Mouse (Mus musculus): ENCODE results near the gene Gm13272. TPM values are rescaled to one million over a fixed set of nuclear protein-coding genes. Genes with fewer than 3 reads are reported as not detected.
"Not testable (repeated sequence)": the region's sequence is repeated elsewhere in the genome, so short reads cannot be mapped to it uniquely, and the experiment has no call there.

The Gm13272 gene
- not detected for total RNA-seq (2021)

DNA sequence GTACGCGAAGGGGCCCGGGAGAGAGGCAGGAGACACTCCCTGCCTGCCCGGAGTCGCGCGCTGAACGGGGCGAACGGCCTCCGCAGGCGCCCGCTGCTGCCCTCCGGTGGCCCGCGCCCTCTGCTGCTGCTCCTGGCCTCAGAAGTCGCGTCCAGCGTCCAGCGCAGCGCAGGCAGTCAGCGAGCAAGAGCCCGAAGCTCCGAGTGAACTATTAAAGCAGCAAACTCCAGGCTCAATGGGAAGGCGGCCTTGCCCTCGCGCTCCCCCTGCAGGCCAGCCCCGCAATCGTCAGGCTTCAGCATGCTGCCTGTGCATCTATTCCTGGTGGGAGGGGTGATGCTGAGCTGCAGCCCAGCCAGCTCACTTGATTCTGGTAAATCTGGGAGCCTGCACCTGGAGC lies at the start of gene Gm13272:
TSS of gene Gm13272 (plus strand) at position 301 of the 400 bp plus-strand sequence.
- not testable (repeated sequence) for DNase-seq

GRCm38 (mm10) chr4:88738480-88738879 lies 41.2 kb upstream of the Gm13272 start:
- DNase-seq: no peak

- no peak for DNase-seq
Measured at GRCm38 (mm10) chr4:88739036-88739435, 40.6 kb upstream of the Gm13272 start.

DNA sequence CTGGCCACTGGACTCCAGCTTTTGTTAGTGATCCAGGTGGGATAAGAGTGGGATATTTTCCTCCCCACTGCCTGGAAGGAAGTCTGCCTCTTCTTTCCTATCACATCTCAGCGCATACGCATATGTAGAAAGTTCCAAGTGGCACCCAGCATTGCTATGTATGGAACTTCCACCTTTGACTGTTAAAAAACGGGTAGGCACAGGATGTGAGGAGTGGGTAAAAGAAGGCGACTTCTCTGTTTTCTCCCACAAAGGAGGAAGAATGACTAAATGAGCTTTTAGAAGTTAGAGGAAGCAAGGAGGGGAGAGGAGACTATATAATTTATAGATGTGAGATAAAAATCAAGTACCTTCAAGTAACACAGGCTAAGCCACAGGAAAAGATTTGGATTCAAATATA lies 38.2 kb upstream of the Gm13272 start:
- DNase-seq: no peak

- DNase-seq: no peak
Measured at GRCm38 (mm10) chr4:88742771-88743371, 36.8 kb upstream of the Gm13272 start.

GRCm38 (mm10) chr4:88744207-88744606 lies 35.4 kb upstream of the Gm13272 start:
- no peak for DNase-seq

DNA sequence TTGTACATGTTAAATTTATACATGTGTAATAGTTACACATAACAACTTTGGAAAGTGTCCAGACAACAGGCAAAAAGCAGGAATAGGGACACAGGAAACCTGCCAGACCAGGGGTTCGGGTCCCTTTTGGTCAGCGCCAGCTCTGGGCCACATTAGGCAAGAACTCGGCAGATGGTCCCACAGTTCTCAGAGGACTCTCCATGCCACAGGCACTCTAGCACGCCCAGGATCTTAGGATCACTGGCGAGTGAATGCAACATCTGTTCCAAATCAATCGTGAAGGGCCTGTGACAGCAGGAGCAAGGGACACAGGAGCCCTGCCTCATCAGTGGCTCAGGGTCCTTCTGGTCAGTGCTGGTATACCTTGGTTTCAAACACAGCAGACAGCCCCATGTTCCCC lies 29.7 kb upstream of the Gm13272 start:
- no peak for DNase-seq

DNA sequence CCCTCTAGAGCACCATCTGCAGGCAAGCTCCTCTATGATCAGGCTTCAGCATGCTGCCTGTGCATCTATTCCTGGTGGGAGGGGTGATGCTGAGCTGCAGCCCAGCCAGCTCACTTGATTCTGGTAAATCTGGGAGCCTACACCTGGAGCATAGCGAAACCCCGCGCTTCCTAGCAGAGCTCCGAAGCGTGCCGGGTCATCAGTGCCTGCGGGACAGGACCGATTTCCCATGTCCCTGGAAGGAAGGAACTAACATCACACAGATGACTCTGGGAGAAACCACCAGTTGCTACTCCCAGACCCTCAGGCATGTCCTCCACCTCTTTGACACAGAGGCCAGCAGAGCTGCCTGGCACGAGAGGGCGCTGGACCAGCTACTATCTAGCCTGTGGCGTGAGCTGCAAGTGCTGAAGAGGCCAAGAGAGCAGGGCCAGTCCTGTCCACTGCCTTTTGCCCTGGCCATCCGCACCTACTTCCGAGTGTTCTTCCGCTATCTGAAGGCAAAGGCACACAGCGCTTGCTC lies 24.8 kb upstream of the Gm13272 start, which contains the start of gene Gm13271:
TSS of gene Gm13271 (plus strand) at position 51 of the 523 bp plus-strand sequence.
- DNase-seq: peak; percentile 71 to 72

GRCm38 (mm10) chr4:88756581-88757513 lies 22.8 kb upstream of the Gm13272 start:
- DNase-seq: not testable (repeated sequence)

GRCm38 (mm10) chr4:88757628-88758031 lies 22.0 kb upstream of the Gm13272 start:
- peak; percentile 95 for DNase-seq

DNA sequence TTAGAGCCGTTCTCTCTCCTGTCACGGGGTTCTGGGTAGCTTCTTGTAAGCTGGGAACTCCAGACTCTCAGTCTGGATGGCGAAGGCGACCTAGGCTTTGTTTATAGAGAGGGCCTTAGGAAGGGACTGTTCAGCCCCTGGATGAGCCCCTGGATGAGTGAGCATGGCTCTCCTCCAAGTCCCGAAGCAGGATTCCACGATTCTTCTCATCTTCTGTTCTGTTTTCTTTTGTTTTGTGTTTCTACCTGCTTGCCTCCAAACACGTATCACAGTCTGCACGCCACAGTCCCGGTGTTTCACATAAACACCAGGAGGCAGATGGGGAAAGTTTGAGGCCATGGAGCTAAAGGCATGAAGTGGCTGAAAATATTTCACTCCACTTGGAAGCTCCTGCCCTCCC lies 20.9 kb upstream of the Gm13272 start:
- DNase-seq: not testable (repeated sequence)

DNA sequence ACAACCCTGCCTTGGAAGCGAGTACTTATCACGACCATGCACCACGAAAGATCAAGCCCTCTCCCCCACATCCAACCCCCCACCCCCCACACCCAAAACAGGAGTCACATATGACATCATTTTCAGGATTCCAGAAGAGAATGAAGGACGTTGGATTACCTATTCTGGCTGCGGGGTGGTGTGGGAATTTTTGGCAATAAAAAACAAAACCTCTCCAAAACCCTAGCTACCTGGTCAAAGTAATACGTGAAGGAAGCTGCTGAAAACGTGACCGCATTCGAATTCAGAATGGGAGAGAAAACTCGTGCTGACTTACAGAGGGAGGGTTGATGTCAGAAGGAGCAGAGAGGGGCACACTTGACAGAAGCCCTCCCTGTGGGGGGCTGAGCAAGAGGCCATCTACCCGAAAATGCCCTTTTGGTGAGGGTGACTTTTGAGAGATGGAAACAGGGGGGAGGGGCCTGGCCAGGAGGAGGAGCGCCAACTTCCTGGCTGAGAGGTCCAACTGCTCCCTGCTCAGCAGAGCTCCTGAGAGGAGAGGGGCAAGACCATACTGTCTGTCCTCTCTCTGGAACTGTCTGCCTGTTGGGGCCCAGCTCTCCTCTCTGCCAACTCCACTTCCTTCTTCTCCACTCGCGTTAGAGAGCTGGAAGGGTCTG lies 19.9 kb upstream of the Gm13272 start, which contains the start of gene Gm13283:
TSS of gene Gm13283 (plus strand) at position 510 of the 659 bp plus-strand sequence.
- DNase-seq: not testable (repeated sequence)

DNA sequence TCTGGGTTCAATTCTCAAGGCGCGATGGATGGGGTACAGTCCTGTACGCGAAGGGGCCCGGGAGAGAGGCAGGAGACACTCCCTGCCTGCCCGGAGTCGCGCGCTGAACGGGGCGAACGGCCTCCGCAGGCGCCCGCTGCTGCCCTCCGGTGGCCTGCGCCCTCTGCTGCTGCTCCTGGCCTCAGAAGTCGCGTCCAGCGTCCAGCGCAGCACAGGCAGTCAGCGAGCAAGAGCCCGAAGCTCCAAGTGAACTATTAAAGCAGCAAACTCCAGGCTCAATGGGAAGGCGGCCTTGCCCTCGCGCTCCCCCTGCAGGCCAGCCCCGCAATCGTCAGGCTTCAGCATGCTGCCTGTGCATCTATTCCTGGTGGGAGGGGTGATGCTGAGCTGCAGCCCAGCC lies 19.2 kb upstream of the Gm13272 start:
- DNase-seq: peak; percentile 45 to 60

DNA sequence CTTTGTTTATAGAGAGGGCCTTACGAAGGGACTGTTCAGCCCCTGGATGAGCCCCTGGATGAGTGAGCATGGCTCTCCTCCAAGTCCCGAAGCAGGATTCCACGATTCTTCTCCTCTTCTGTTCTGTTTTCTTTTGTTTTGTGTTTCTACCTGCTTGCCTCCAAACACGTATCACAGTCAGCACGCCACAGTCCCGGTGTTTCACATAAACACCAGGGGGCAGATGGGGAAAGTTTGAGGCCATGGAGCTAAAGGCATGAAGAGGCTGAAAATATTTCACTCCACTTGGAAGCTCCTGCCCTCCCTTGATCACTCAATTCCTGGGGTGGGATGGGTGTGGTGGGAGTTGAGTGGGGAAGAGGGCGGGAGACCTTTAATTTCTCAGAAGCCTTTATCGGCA lies 17.9 kb upstream of the Gm13272 start:
- peak; percentile 48 to 70 for DNase-seq

DNA sequence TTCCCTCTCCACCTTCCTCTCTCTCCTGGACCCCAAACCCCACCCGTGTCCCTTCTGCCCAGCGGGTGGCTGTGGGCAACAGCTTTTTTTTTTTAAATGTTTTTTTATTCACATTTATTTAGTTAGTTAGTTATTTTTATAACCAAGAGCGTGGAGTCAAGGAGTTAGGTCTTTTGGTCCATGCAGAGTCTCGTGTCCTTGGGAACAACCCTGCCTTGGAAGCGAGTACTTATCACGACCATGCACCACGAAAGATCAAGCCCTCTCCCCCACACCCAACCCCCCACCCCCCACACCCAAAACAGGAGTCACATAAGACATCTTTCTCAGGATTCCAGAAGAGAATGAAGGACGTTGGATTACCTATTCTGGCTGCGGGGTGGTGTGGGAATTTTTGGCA lies 17.3 kb upstream of the Gm13272 start:
- DNase-seq: not testable (repeated sequence)

DNA sequence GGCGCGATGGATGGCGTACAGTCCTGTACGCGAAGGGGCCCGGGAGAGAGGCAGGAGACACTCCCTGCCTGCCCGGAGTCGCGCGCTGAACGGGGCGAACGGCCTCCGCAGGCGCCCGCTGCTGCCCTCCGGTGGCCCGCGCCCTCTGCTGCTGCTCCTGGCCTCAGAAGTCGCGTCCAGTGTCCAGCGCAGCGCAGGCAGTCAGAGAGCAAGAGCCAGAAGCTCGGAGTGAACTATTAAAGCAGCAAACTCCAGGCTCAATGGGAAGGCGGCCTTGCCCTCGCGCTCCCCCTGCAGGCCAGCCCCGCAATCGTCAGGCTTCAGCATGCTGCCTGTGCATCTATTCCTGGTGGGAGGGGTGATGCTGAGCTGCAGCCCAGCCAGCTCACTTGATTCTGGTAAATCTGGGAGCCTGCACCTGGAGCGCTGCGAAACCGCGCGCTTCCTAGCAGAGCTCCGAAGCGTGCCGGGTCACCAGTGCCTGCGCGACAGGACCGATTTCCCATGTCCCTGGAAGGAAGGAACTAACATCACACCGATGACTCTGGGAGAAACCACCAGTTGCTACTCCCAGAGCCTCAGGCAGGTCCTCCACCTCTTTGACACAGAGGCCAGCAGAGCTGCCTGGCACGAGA lies 16.1 kb upstream of the Gm13272 start:
- DNase-seq: peak; percentile 29 to 37

GRCm38 (mm10) chr4:88773534-88773933 lies 6.1 kb upstream of the Gm13272 start, which contains the start of gene Gm13290:
Gm13290 (plus strand) TSS chr4:88773834.
- not testable (repeated sequence) for DNase-seq

DNA sequence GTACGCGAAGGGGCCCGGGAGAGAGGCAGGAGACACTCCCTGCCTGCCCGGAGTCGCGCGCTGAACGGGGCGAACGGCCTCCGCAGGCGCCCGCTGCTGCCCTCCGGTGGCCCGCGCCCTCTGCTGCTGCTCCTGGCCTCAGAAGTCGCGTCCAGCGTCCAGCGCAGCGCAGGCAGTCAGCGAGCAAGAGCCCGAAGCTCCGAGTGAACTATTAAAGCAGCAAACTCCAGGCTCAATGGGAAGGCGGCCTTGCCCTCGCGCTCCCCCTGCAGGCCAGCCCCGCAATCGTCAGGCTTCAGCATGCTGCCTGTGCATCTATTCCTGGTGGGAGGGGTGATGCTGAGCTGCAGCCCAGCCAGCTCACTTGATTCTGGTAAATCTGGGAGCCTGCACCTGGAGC lies 3.0 kb upstream of the Gm13272 start, which contains the start of gene Gm13289:
TSS of gene Gm13289 (plus strand) at position 301 of the 400 bp plus-strand sequence.
- DNase-seq: not testable (repeated sequence)

DNA sequence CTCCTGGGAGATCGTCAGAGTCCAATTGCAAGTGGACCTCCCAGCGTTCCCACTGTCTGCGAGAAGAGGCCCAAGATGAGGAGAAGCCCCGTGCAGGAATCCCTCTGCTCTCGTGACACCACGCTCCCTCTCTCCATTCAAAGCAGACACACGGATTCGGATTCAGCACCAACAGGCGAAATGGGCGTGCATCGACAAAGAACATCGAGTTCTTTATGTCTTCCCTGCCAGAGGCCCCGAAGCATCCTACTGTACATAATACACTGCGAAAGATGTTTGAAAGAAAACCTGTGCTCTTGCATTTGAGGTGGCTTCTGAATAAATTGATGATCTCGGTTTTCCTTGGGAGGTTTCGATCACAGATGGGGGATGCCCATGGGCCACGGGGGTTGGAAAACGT lies 670 bp downstream of the Gm13272 start:
- DNase-seq: not testable (repeated sequence)

- DNase-seq: not testable (repeated sequence)
Measured at GRCm38 (mm10) chr4:88781831-88782230, 2.2 kb downstream of the Gm13272 start, which contains the start of gene Ifnz. Ifnz (plus strand) TSS chr4:88782131.

DNA sequence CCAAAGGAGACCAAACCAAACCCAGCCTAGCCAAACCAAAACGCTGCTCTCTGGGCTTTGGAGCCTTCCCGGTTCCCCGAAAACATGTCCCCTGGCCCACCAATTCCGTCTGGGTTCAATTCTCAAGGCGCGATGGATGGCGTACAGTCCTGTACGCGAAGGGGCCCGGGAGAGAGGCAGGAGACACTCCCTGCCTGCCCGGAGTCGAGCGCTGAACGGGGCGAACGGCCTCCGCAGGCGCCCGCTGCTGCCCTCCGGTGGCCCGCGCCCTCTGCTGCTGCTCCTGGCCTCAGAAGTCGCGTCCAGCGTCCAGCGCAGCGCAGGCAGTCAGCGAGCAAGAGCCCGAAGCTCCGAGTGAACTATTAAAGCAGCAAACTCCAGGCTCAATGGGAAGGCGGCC lies 2.7 kb downstream of the Gm13272 start:
- DNase-seq: peak in 1 of 2 experiments; percentile 3

GRCm38 (mm10) chr4:88785409-88785808 lies 5.8 kb downstream of the Gm13272 start, which contains the start of gene Gm13276:
Gm13276 (plus strand) TSS chr4:88785709.
- not testable (repeated sequence) for DNase-seq

Measured in layer of hippocampus, postnatal 36 days (tissue).